Mouse (Mus musculus): ENCODE data around the gene Cdsn. TPM values are rescaled to one million over a fixed set of nuclear protein-coding genes. Genes with fewer than 3 reads are reported as not detected.

The Cdsn gene
- polyA plus RNA-seq, 1 experiment from 2014 or later: 0.25 TPM

DNA sequence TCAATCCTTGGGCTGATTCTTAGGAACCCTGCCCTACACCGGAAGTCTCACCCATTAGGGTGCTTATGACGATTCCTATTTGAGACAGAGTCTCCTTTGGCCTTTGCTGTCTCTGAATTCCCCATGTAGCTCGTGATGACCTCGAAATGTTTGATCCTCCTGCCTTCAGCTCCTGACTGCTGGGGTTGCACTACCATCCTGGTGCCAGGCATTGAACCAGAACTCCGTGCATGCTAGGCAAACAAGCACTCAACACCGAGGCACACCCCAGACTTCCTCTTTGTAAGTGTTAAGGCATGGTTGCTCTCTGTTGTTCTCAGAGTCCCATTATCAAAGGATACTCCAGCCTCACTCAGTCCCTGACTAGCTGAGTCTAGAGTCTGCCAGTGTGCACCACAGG is 7.9 kb upstream of the Cdsn start:
- DNase-seq (ENCODE audit: low spot score): no peak
- H3K27me3 ChIP-seq (ENCODE audit: control insufficient read depth, insufficient read depth, low read length): no peaks in the 10 kb centered on the region
- H3K9ac ChIP-seq: no peak overlapping the region
- H3K9me3 ChIP-seq (ENCODE audit: control insufficient read depth, low read length): no peaks in the 10 kb centered on the region
- 77% methylated on average over 6 of the region's 6 CpGs for WGBS
- ATAC-seq (ENCODE audit: low FRiP score): no peak
- H3K4me1 ChIP-seq (replicated peaks; ENCODE audit: control insufficient read depth, insufficient read depth, low read length): peaks cover 6% of the 10 kb centered on the region
- no peak overlapping the region for H3K4me3 ChIP-seq (replicated peaks; ENCODE audit: low read length)
- H3K4me2 ChIP-seq (replicated peaks): 0 out of 2 replicates have a peak overlapping the region, but pooled peaks have one; percentile 32
- no peaks in the 10 kb centered on the region for H3K36me3 ChIP-seq (replicated peaks; ENCODE audit: control insufficient read depth, insufficient read depth)
- peak overlapping the region; percentile 38; the same call in 1 of the 2 replicates for H3K27ac ChIP-seq

DNA sequence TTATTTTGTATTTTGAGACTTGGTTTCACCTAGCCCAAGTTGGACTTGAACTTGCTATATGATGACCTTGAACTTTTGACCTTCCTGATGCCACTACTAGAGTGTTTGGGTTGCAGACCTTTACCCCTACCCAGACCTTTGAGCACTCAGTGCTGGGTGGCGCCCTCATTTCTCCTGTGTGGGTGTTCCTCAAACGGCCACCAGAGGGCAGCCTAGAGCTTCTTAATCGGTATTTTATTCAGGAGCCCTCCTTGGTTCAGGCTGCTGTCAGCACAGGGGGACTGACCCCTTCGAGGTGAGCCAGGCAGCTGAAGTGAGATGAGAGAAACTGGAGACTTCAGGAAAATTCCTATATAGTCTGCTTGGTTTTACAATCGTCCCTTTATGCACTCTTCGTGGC is 7.2 kb upstream of the Cdsn start:
- H3K9me3 ChIP-seq (ENCODE audit: control insufficient read depth, low read length): no peaks in the 10 kb centered on the region
- H3K4me2 ChIP-seq (replicated peaks): no peak overlapping the region
- DNase-seq (ENCODE audit: low spot score) (peak; percentile 76), ATAC-seq (ENCODE audit: low FRiP score) (no peak)
- peaks cover 6% of the 10 kb centered on the region for H3K4me1 ChIP-seq (replicated peaks; ENCODE audit: control insufficient read depth, insufficient read depth, low read length)
- H3K36me3 ChIP-seq (replicated peaks; ENCODE audit: control insufficient read depth, insufficient read depth): no peaks in the 10 kb centered on the region
- 30% methylated on average over 6 of the region's 6 CpGs for WGBS
- no peak overlapping the region for H3K4me3 ChIP-seq (replicated peaks; ENCODE audit: low read length)
- no peak overlapping the region for H3K27ac ChIP-seq
- H3K9ac ChIP-seq: no peak overlapping the region
- H3K27me3 ChIP-seq (ENCODE audit: control insufficient read depth, insufficient read depth, low read length): no peaks in the 10 kb centered on the region

DNA sequence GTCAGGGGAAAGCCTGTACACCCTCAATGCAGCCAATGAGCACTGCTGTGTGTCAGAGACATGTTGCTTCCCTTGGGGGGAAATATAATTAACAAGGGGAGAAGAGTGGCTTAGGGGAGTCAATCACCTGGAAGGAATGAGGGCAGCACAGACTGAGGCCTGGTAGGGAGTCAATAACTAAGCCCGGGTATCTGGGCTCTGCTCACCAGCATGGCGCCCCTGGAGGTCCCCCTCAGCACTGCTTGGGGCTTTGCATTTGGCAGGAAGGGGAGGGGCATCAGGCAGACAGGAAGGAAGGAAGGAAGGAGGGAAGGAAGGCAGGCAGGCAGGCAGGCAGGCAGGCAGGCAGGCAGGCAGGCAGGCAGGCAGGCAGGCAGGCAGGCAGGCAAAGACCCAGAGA is 4.5 kb upstream of the Cdsn start:
- Histone ChIP-seq H3K27me3 (ENCODE audit: control insufficient read depth, insufficient read depth, low read length) (no peaks in the 10 kb centered on the region), H3K36me3 (replicated peaks; ENCODE audit: control insufficient read depth, insufficient read depth) (no peaks in the 10 kb centered on the region), H3K4me3 (replicated peaks; ENCODE audit: low read length) (no peak overlapping the region), H3K9ac (no peak overlapping the region), H3K4me1 (replicated peaks; ENCODE audit: control insufficient read depth, insufficient read depth, low read length) (peaks cover 6% of the 10 kb centered on the region), H3K4me2 (replicated peaks) (no peak overlapping the region), H3K9me3 (ENCODE audit: control insufficient read depth, low read length) (no peaks in the 10 kb centered on the region), H3K27ac (no peak overlapping the region)
- 55% methylated on average over 2 of the region's 2 CpGs for WGBS
- DNase-seq (ENCODE audit: low spot score): no peak
- no peak for ATAC-seq (ENCODE audit: low FRiP score)

DNA sequence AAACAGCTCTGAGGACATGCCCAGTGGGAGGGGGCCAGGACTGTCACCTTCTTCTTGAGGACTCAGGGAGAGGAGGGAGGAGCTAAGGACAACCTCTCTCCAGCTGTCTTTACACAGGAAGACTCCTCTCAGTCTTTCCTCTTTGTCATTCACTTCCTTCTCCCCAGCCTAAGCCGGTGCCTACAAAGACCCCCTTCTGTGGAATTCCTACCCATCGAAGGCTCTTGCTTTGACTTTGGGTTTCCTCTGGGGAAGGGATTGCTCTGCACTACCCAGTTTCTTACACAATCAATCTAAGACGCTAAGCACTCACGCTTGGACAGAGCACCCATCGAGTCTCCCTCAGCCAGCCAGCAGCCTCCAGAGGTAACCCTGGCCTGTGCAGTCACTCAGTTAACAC is 3.3 kb upstream of the Cdsn start:
- Histone ChIP-seq H3K27me3 (ENCODE audit: control insufficient read depth, insufficient read depth, low read length) (no peaks in the 10 kb centered on the region), H3K4me2 (replicated peaks) (no peak overlapping the region), H3K4me1 (replicated peaks; ENCODE audit: control insufficient read depth, insufficient read depth, low read length) (peaks cover under 1% of the 10 kb centered on the region; the same call in 1 of the 2 replicates), H3K27ac (no peak overlapping the region), H3K9me3 (ENCODE audit: control insufficient read depth, low read length) (no peaks in the 10 kb centered on the region), H3K36me3 (replicated peaks; ENCODE audit: control insufficient read depth, insufficient read depth) (no peaks in the 10 kb centered on the region), H3K9ac (no peak overlapping the region), H3K4me3 (replicated peaks; ENCODE audit: low read length) (no peak overlapping the region)
- DNase-seq (ENCODE audit: low spot score) (no peak), ATAC-seq (ENCODE audit: low FRiP score) (no peak)
- 18% methylated on average over 5 of the region's 5 CpGs for WGBS

DNA sequence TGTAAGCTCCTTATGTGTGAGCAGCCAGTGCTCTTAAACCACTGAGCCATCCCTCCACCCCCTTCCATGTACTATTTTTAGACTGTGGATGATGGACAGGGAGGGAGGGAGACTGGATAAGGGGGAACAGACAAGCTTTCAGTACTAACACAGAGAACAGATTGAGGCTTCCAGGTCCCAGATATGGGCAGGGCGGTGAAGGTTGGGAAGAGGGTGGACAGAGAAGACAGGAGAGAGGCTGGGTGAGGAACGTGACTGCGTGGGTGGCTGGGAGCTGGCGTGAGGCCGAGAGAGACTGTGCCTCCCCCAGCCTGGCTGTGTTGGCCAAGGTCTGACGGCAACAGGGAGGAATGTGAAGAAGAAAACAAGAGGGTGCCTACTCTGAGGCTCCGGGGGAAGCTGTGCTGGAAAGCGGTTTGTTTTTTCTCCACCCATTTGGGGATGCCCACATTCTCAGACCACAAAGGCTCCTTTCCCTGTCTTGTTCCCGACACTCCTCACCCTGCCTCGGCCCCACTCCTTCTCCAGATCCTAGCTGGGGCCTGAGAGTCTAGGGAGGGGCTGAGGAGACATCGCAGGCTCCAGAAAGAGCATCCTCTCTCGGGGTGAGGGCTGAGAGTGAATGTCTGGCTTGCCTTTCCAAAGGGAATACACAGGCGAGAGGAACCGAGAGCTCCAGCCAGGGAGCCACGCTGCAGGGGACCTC is 2.3 kb upstream of the Cdsn start:
- no peak for DNase-seq (ENCODE audit: low spot score)
- H3K36me3 ChIP-seq (replicated peaks; ENCODE audit: control insufficient read depth, insufficient read depth): no peaks in the 10 kb centered on the region
- no peaks in the 10 kb centered on the region for H3K4me1 ChIP-seq (replicated peaks; ENCODE audit: control insufficient read depth, insufficient read depth, low read length)
- no peaks in the 10 kb centered on the region for H3K9me3 ChIP-seq (ENCODE audit: control insufficient read depth, low read length)
- 0 out of 2 replicates have a peak, but pooled peaks have one; percentile 31 for ATAC-seq (ENCODE audit: low FRiP score)
- no peak overlapping the region for H3K4me2 ChIP-seq (replicated peaks)
- H3K9ac ChIP-seq: no peak overlapping the region
- no peaks in the 10 kb centered on the region for H3K27me3 ChIP-seq (ENCODE audit: control insufficient read depth, insufficient read depth, low read length)
- 42% methylated on average over 15 of the region's 15 CpGs for WGBS
- H3K27ac ChIP-seq: 0 out of 2 replicates have a peak overlapping the region, but pooled peaks have one; percentile 22
- no peak overlapping the region for H3K4me3 ChIP-seq (replicated peaks; ENCODE audit: low read length)

DNA sequence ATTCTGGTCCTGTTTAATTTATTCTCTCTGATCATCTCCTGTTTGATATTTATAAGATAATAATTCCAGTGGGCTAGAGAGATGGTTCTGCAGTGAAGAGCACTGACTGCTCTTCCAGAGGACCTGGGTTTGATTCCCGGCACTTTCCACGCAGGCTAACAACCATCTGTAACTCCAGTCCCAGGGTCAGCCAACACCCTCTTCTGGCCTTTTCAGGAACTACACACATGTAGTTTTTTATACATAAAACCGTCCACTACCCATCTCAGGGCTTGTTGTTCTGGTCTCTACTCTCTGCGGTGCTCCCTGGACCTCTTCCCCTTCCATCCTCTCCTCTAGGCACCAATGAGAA is 1.8 kb upstream of the Cdsn start:
- Histone ChIP-seq H3K27ac (0 out of 2 replicates have a peak overlapping the region, but pooled peaks have one; percentile 22), H3K9me3 (ENCODE audit: control insufficient read depth, low read length) (no peaks in the 10 kb centered on the region), H3K4me1 (replicated peaks; ENCODE audit: control insufficient read depth, insufficient read depth, low read length) (no peaks in the 10 kb centered on the region), H3K27me3 (ENCODE audit: control insufficient read depth, insufficient read depth, low read length) (no peaks in the 10 kb centered on the region), H3K36me3 (replicated peaks; ENCODE audit: control insufficient read depth, insufficient read depth) (no peaks in the 10 kb centered on the region), H3K4me2 (replicated peaks) (no peak overlapping the region), H3K9ac (no peak overlapping the region), H3K4me3 (replicated peaks; ENCODE audit: low read length) (no peak overlapping the region)
- DNase-seq (ENCODE audit: low spot score) (no peak), ATAC-seq (ENCODE audit: low FRiP score) (no peak)
- WGBS: 96% methylated on average over 4 of the region's 4 CpGs

DNA sequence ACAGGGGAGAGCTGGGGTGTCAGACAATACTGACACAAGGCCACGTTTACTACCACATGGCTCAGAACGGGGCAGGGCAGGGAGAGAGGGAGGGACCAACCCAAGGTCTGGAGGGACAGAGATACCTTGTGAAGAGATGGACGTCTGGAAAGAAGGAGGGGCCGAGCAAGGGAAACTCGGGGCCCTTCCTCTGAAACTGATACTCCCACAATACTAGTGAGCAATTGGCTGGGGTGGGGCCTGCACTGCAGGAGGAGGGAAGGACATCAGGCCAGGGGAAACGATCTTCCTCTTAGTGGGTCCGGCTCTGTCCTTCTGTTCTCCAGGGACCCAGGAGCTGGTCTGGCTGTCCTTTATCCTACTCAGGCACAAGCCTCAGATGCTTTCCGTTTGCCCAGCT is 1.1 kb upstream of the Cdsn start:
- Histone ChIP-seq H3K27ac (no peak overlapping the region), H3K4me2 (replicated peaks) (no peak overlapping the region), H3K27me3 (ENCODE audit: control insufficient read depth, insufficient read depth, low read length) (no peaks in the 10 kb centered on the region), H3K9me3 (ENCODE audit: control insufficient read depth, low read length) (no peaks in the 10 kb centered on the region), H3K9ac (no peak overlapping the region), H3K4me3 (replicated peaks; ENCODE audit: low read length) (no peak overlapping the region), H3K36me3 (replicated peaks; ENCODE audit: control insufficient read depth, insufficient read depth) (no peaks in the 10 kb centered on the region), H3K4me1 (replicated peaks; ENCODE audit: control insufficient read depth, insufficient read depth, low read length) (no peaks in the 10 kb centered on the region)
- DNase-seq (ENCODE audit: low spot score): no peak
- 55% methylated on average over 8 of the region's 8 CpGs for WGBS
- ATAC-seq (ENCODE audit: low FRiP score): no peak

DNA sequence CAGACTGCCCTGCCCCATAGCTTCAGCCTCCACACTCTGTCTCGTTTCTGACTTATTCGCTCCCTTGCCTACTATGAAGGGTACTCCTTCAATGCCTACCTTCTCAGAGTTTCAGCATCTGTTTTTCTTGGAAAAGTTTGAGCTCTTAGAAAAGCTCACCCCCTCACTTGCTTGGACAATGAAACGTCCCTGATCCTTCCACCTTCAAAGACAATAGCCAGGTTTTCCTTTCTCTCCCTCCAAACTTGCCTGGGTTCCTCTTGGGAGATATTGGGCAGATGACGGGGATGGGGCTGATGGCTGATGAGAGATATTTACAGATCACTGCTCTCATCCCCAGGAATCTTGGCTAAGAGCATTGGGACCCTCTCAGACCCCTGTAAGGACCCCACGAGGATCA is 2.4 kb downstream of the Cdsn start:
- Histone ChIP-seq H3K4me1 (replicated peaks; ENCODE audit: control insufficient read depth, insufficient read depth, low read length) (no peaks in the 10 kb centered on the region), H3K4me2 (replicated peaks) (no peak overlapping the region), H3K27ac (no peak overlapping the region), H3K36me3 (replicated peaks; ENCODE audit: control insufficient read depth, insufficient read depth) (no peaks in the 10 kb centered on the region), H3K27me3 (ENCODE audit: control insufficient read depth, insufficient read depth, low read length) (no peaks in the 10 kb centered on the region), H3K4me3 (replicated peaks; ENCODE audit: low read length) (no peak overlapping the region), H3K9ac (no peak overlapping the region), H3K9me3 (ENCODE audit: control insufficient read depth, low read length) (no peaks in the 10 kb centered on the region)
- DNase-seq (ENCODE audit: low spot score) (no peak), ATAC-seq (ENCODE audit: low FRiP score) (no peak)
- 87% methylated on average over 5 of the region's 5 CpGs for WGBS

DNA sequence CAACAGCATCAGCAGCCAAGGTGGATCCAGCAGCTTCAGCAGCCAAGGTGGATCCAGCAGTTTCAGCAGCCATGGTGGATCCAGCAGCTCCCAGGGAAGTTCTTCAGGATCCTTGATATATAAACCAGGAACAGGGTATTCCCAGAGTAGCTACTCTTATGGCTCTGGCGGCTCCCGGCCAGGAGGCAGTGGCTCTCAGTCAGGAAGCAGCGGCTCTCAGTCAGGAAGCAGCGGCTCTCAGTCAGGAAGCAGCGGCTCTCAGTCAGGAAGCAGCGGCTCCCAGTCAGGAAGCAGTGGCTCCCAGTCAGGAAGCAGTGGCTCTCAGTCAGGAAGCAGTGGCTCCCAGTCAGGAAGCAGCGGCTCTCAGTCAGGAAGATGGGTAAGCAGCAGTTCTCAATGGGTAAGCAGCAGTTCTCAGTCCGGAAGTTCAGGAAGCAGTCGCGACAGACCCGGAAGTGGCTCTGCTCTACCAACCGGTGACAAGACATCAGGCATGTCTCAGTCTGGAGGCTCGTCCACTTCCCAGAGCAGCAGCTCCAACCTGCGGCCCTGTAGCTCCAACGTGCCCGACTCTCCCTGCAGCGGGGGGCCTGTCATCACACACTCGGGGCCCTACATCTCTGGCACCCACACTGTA is 3.0 kb downstream of the Cdsn start:
- H3K27ac ChIP-seq: no peak overlapping the region
- ATAC-seq (ENCODE audit: low FRiP score) (no peak), DNase-seq (ENCODE audit: low spot score) (no peak)
- no peaks in the 10 kb centered on the region for H3K9me3 ChIP-seq (ENCODE audit: control insufficient read depth, low read length)
- H3K4me2 ChIP-seq (replicated peaks): no peak overlapping the region
- H3K4me1 ChIP-seq (replicated peaks; ENCODE audit: control insufficient read depth, insufficient read depth, low read length): no peaks in the 10 kb centered on the region
- no peak overlapping the region for H3K9ac ChIP-seq
- 90% methylated on average over 18 of the region's 18 CpGs for WGBS
- H3K36me3 ChIP-seq (replicated peaks; ENCODE audit: control insufficient read depth, insufficient read depth): no peaks in the 10 kb centered on the region
- H3K27me3 ChIP-seq (ENCODE audit: control insufficient read depth, insufficient read depth, low read length): no peaks in the 10 kb centered on the region
- H3K4me3 ChIP-seq (replicated peaks; ENCODE audit: low read length): no peak overlapping the region
